In the genomic region with DNA sequence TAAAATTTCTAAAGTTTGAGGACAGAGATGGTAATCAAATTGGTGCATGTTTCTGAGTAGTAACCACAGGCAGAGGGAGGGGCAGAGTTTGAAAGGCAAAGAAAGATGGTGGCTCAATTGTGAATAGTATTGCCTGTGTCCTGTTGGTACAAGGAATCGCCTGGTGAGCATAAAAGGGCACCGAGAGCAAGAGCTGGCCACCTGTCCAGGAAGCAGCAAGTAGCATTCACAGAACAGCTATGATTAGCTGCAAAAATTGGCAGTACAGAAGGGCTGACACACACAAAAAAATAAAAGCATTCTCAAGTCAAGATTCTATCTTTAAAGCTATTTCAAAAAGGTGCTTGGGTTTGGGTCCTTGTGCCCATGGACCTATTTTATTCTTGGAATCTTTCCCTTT, we compare ENCODE assay signal across 16 mouse cellular contexts.
"Had no signal": no experiment of that assay in that cellular context is flagged by ENCODE, and none has a peak within 500 bp of the region (broad histone marks: within the 10 kb centered on the region; RNA-seq: fewer than 3 reads in every experiment).

No protein-coding gene starts in this region.

- H3K4me3 ChIP-seq: neural tube, embryonic 13.5 days; neural tube, embryonic 15.5 days; stomach, embryonic 15.5 days had no signal

- H3K9ac ChIP-seq: neural tube, embryonic 13.5 days; neural tube, embryonic 15.5 days; stomach, embryonic 15.5 days had no signal

- H3K36me3 ChIP-seq: neural tube, embryonic 13.5 days; neural tube, embryonic 15.5 days; stomach, embryonic 15.5 days had no signal

- H3K27me3 ChIP-seq: neural tube, embryonic 13.5 days; neural tube, embryonic 15.5 days; stomach, embryonic 15.5 days had no signal

- H3K4me1 ChIP-seq: neural tube, embryonic 13.5 days; neural tube, embryonic 15.5 days; stomach, embryonic 15.5 days had no signal

- H3K4me2 ChIP-seq: neural tube, embryonic 13.5 days; neural tube, embryonic 15.5 days; stomach, embryonic 15.5 days had no signal

- H3K27ac ChIP-seq: neural tube, embryonic 13.5 days; neural tube, embryonic 15.5 days; stomach, embryonic 15.5 days; stomach, postnatal 0 days had no signal

- H3K9me3 ChIP-seq: neural tube, embryonic 13.5 days; neural tube, embryonic 15.5 days; stomach, embryonic 15.5 days had no signal

- DNase-seq: retina, postnatal 1 day; right cerebral cortex, adult 18-20 months; right cerebral cortex, postnatal 14 days; right cerebral cortex, postnatal 25 days; right cerebral cortex, postnatal 4 days; spleen, adult 18-20 months; thymus, adult 18-20 months; thymus, adult 2 months; thymus, postnatal 14 days; thymus, postnatal 25 days; thymus, postnatal 36 days; thymus, postnatal 4 days had no signal
